Mouse (Mus musculus) forebrain, embryonic 10.5 days (tissue): ENCODE measurements at regions not wholly inside any gene's neighbourhood (a gene's known extent, or its start where the extent isn't known, plus 50 kb on each side); places are given as distances from the start of the nearest gene placed in this dataset.
A peak's percentile ranks its signal among the peaks of the same experiment; 100 is the strongest.

Experiments
- DNase-seq: peaks from one replicate; pipeline ENCODE4 v3.0.0-alpha.2; 2017; ENCODE audit warnings: low spot score; ENCODE audit errors: extremely low spot score
- H3K27ac ChIP-seq: fragments of 300-500 bp; sonication (generic); 2 replicates; pipeline ENCODE4 v1.5.1; 2016; ENCODE audit warnings: mild to moderate bottlenecking
- H3K27me3 ChIP-seq: fragments of 300-500 bp; sonication (generic); 2 replicates; pipeline ENCODE4 v1.6.1; 2016; ENCODE audit warnings: mild to moderate bottlenecking; ENCODE audit not compliant: poor library complexity, severe bottlenecking
- H3K36me3 ChIP-seq: fragments of 300-500 bp; sonication (generic); replicated peaks from 2 replicates; pipeline ENCODE4 v1.6.1; 2016; ENCODE audit warnings: mild to moderate bottlenecking, moderate library complexity
- H3K4me1 ChIP-seq: fragments of 300-500 bp; sonication (generic); 2 replicates; pipeline ENCODE4 v1.6.1; 2016
- H3K4me3 ChIP-seq: fragments of 300-500 bp; sonication (generic); 2 replicates; pipeline ENCODE4 v1.5.1; 2016; ENCODE audit warnings: mild to moderate bottlenecking, moderate library complexity
- H3K9me3 ChIP-seq: fragments of 300-500 bp; sonication (generic); 2 replicates; pipeline ENCODE4 v1.6.1; 2016; ENCODE audit warnings: mild to moderate bottlenecking, moderate library complexity
- WGBS: fragments of 180-500 bp; shearing (Covaris S2); methylation state at CpG from one replicate; pipeline ENCODE4 v1.1.7; 2016; 5-methylcytosine and 5-hydroxymethylcytosine counted together

GRCm38 (mm10) chr4:8967986-8968385 is 729.1 kb upstream of the Car8 start:
- DNase-seq = no peak
- Histone ChIP-seq H3K9me3 (no peaks in the 10 kb centered on the region), H3K27me3 (no peaks in the 10 kb centered on the region), H3K4me1 (peaks cover 14% of the 10 kb centered on the region), H3K4me3 (no peak overlapping the region), H3K36me3 (no peaks in the 10 kb centered on the region), H3K27ac (no peak overlapping the region)
- WGBS = 95% methylated on average over 3 of the region's 3 CpGs

GRCm38 (mm10) chr4:8965563-8965962 is 726.7 kb upstream of the Car8 start:
- no peak overlapping the region for H3K27ac ChIP-seq
- H3K4me1 ChIP-seq = peaks cover 16% of the 10 kb centered on the region
- H3K36me3 ChIP-seq = no peaks in the 10 kb centered on the region
- 89% methylated on average over 5 of the region's 5 CpGs for WGBS
- H3K27me3 ChIP-seq = no peaks in the 10 kb centered on the region
- no peak for DNase-seq
- no peak overlapping the region for H3K4me3 ChIP-seq
- no peaks in the 10 kb centered on the region for H3K9me3 ChIP-seq

GRCm38 (mm10) chr4:8962959-8963572 is 724.2 kb upstream of the Car8 start:
- Histone ChIP-seq H3K27me3 (no peaks in the 10 kb centered on the region), H3K27ac (no peak overlapping the region), H3K4me3 (no peak overlapping the region), H3K9me3 (no peaks in the 10 kb centered on the region), H3K4me1 (peaks cover 12% of the 10 kb centered on the region), H3K36me3 (no peaks in the 10 kb centered on the region)
- DNase-seq = no peak
- 82% methylated on average over 9 of the region's 9 CpGs for WGBS

GRCm38 (mm10) chr4:8961851-8962250 is 723.0 kb upstream of the Car8 start:
- Histone ChIP-seq H3K36me3 (no peaks in the 10 kb centered on the region), H3K9me3 (no peaks in the 10 kb centered on the region), H3K27ac (no peak overlapping the region), H3K4me1 (peaks cover 23% of the 10 kb centered on the region), H3K27me3 (no peaks in the 10 kb centered on the region), H3K4me3 (no peak overlapping the region)
- 91% methylated on average over 6 of the region's 6 CpGs for WGBS
- no peak for DNase-seq

- DNase-seq = no peak
- 34% methylated on average over 6 of the region's 6 CpGs for WGBS
- H3K36me3 ChIP-seq = no peaks in the 10 kb centered on the region
- H3K4me3 ChIP-seq = no peak overlapping the region
- no peaks in the 10 kb centered on the region for H3K27me3 ChIP-seq
- peaks cover 5% of the 10 kb centered on the region; the same call in 1 of the 2 replicates for H3K9me3 ChIP-seq
- H3K27ac ChIP-seq = peak overlapping the region; percentile 75
- peaks cover 38% of the 10 kb centered on the region for H3K4me1 ChIP-seq
Measured at GRCm38 (mm10) chr4:8957771-8958170, 718.9 kb upstream of the Car8 start.

GRCm38 (mm10) chr4:8957023-8957343 is 718.1 kb upstream of the Car8 start:
- Histone ChIP-seq H3K27ac (peak overlapping the region; percentile 75; the same call in 1 of the 2 replicates), H3K27me3 (no peaks in the 10 kb centered on the region)
- no peak for DNase-seq

GRCm38 (mm10) chr4:8956312-8957022 is 717.6 kb upstream of the Car8 start:
- peaks cover 38% of the 10 kb centered on the region for H3K4me1 ChIP-seq
- peak overlapping the region; percentile 75; the same call in 1 of the 2 replicates for H3K27ac ChIP-seq
- H3K36me3 ChIP-seq = no peaks in the 10 kb centered on the region
- H3K27me3 ChIP-seq = no peaks in the 10 kb centered on the region
- DNase-seq = no peak
- peaks cover 5% of the 10 kb centered on the region; the same call in 1 of the 2 replicates for H3K9me3 ChIP-seq
- H3K4me3 ChIP-seq = no peak overlapping the region
- 76% methylated on average over 9 of the region's 9 CpGs for WGBS

More at GRCm38 (mm10) chr4:8957023-8957343, 718.1 kb upstream of the Car8 start:
- Histone ChIP-seq H3K4me1 (peaks cover 38% of the 10 kb centered on the region), H3K9me3 (peaks cover 5% of the 10 kb centered on the region; the same call in 1 of the 2 replicates), H3K36me3 (no peaks in the 10 kb centered on the region), H3K4me3 (no peak overlapping the region)
- WGBS = 60% methylated on average over 5 of the region's 5 CpGs

- Histone ChIP-seq H3K27me3 (no peaks in the 10 kb centered on the region), H3K9me3 (peaks cover 5% of the 10 kb centered on the region; the same call in 1 of the 2 replicates), H3K36me3 (no peaks in the 10 kb centered on the region), H3K4me1 (peaks cover 38% of the 10 kb centered on the region), H3K27ac (no peak overlapping the region), H3K4me3 (no peak overlapping the region)
- DNase-seq = no peak
- 91% methylated on average over 5 of the region's 5 CpGs for WGBS
Measured at GRCm38 (mm10) chr4:8955306-8955705, 716.5 kb upstream of the Car8 start.

GRCm38 (mm10) chr4:8954356-8954914 is 715.6 kb upstream of the Car8 start:
- peaks cover 44% of the 10 kb centered on the region for H3K4me1 ChIP-seq
- H3K36me3 ChIP-seq = no peaks in the 10 kb centered on the region
- peaks cover 5% of the 10 kb centered on the region; the same call in 1 of the 2 replicates for H3K9me3 ChIP-seq
- WGBS = 23% methylated on average over 10 of the region's 10 CpGs
- DNase-seq = no peak
- peak overlapping the region; percentile 62; the same call in 1 of the 2 replicates for H3K27ac ChIP-seq
- no peaks in the 10 kb centered on the region for H3K27me3 ChIP-seq
- H3K4me3 ChIP-seq = no peak overlapping the region

- Histone ChIP-seq H3K9me3 (peaks cover 5% of the 10 kb centered on the region; the same call in 1 of the 2 replicates), H3K27ac (0 out of 2 replicates have a peak overlapping the region, but pooled peaks have one; percentile 62), H3K4me1 (peaks cover 40% of the 10 kb centered on the region), H3K36me3 (no peaks in the 10 kb centered on the region), H3K4me3 (no peak overlapping the region), H3K27me3 (no peaks in the 10 kb centered on the region)
- WGBS = 87% methylated on average over 7 of the region's 7 CpGs
- DNase-seq = no peak
Measured at GRCm38 (mm10) chr4:8953181-8953580, 714.3 kb upstream of the Car8 start.

GRCm38 (mm10) chr4:8949951-8950350 is 711.1 kb upstream of the Car8 start:
- Histone ChIP-seq H3K4me1 (peaks cover 18% of the 10 kb centered on the region), H3K9me3 (peaks cover 5% of the 10 kb centered on the region; the same call in 1 of the 2 replicates), H3K36me3 (no peaks in the 10 kb centered on the region), H3K27me3 (no peaks in the 10 kb centered on the region), H3K4me3 (no peak overlapping the region), H3K27ac (no peak overlapping the region)
- DNase-seq = no peak
- WGBS = 81% methylated on average over 4 of the region's 4 CpGs

- 76% methylated on average over 5 of the region's 5 CpGs for WGBS
- no peak overlapping the region for H3K4me3 ChIP-seq
- peaks cover 5% of the 10 kb centered on the region; the same call in 1 of the 2 replicates for H3K9me3 ChIP-seq
- H3K27ac ChIP-seq = no peak overlapping the region
- no peak for DNase-seq
- no peaks in the 10 kb centered on the region for H3K27me3 ChIP-seq
- H3K36me3 ChIP-seq = no peaks in the 10 kb centered on the region
- peaks cover 14% of the 10 kb centered on the region for H3K4me1 ChIP-seq
Measured at GRCm38 (mm10) chr4:8949537-8949936, 710.7 kb upstream of the Car8 start.

- no peaks in the 10 kb centered on the region for H3K9me3 ChIP-seq
- WGBS = 93% methylated on average over 10 of the region's 10 CpGs
Measured at GRCm38 (mm10) chr4:8945116-8945515, 706.3 kb upstream of the Car8 start.

More at GRCm38 (mm10) chr4:8945116-8945515, 706.3 kb upstream of the Car8 start:
- DNase-seq = no peak
- Histone ChIP-seq H3K27ac (no peak overlapping the region), H3K4me3 (no peak overlapping the region), H3K4me1 (peaks cover 22% of the 10 kb centered on the region), H3K36me3 (no peaks in the 10 kb centered on the region), H3K27me3 (no peaks in the 10 kb centered on the region)
